Mouse (Mus musculus): ENCODE measurements around the gene Cpne8.
"Not testable (repeated sequence)": the region's sequence is repeated elsewhere in the genome, so short reads cannot be mapped to it uniquely, and the experiment has no call there.

Cpne8 gene

GRCm38 (mm10) chr15:90610767-90611166 is 68.5 kb downstream of the Cpne8 start:
- not testable (repeated sequence) for DNase-seq (ENCODE audit: low read depth, low spot score)

GRCm38 (mm10) chr15:90609836-90610415 is 69.3 kb downstream of the Cpne8 start:
- no peak for DNase-seq (ENCODE audit: low read depth, low spot score)

DNA sequence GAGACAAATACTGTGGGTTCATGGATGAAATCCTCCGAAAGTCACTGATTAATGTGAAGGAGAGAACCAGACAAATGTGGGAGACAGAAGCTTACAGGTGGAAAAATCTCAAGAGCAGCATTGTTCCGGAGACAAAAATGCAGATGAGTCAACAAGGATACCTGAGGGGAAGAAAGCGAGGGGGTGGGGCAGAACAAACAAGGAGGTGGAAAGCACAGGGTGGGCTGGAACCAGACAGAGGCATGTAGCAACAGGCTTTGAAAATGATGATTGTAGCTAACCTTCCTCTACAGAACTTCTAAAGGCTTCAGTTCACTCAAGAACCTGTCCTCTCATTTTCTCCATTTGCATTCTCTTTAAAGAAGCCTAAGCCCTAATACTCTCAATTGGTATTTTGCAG is 70.9 kb downstream of the Cpne8 start:
- no peak for DNase-seq (ENCODE audit: low read depth, low spot score)

DNA sequence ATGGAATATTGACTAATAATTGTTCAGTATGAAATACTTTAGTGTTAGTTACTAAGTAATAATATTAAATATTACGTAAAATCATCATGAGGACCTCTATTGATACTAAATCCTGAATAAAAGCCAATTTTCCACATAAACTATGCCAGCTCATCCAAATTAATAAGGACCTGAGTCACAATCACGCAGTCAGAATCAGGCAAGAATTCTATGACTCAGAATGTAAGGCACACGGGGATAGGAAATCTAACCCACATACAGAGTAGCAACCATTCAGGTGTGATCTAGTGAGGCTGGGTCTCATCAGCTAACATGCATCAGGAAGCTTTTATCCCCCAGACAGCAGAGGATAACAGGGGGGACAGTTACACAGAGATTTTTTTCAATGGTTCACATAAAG is 72.1 kb downstream of the Cpne8 start:
- no peak for DNase-seq (ENCODE audit: low read depth, low spot score)

- DNase-seq (ENCODE audit: low read depth, low spot score) = no peak
Measured at GRCm38 (mm10) chr15:90603676-90604075, 75.6 kb downstream of the Cpne8 start.

- DNase-seq (ENCODE audit: low read depth, low spot score) = no peak
Measured at GRCm38 (mm10) chr15:90597715-90598497, 81.3 kb downstream of the Cpne8 start.

- no peak for DNase-seq (ENCODE audit: low read depth, low spot score)
Measured at GRCm38 (mm10) chr15:90595592-90595991, 83.6 kb downstream of the Cpne8 start.

GRCm38 (mm10) chr15:90589587-90589986 is 89.6 kb downstream of the Cpne8 start:
- DNase-seq (ENCODE audit: low read depth, low spot score) = no peak

DNA sequence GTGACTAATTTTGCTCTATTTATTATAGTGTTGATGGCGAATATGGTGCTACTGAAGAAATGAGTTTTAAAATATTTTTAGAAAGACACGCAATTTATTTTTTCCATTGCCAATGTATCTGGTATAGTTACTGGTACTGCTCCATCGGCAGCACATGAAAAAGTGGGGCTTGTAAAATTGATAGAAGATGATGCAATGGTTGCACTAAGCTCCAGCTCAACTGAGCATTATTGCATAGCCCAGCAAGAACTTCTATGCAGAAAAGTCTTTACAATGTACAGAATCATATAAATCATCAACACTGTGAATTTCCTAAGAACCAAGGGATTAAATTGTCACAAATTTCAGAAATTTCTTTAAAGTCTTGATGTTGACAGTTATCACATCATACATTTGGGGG is 101.8 kb downstream of the Cpne8 start:
- no peak for DNase-seq (ENCODE audit: low read depth, low spot score)

GRCm38 (mm10) chr15:90569246-90569645 is 110.0 kb downstream of the Cpne8 start:
- no peak for DNase-seq (ENCODE audit: low read depth, low spot score)

DNA sequence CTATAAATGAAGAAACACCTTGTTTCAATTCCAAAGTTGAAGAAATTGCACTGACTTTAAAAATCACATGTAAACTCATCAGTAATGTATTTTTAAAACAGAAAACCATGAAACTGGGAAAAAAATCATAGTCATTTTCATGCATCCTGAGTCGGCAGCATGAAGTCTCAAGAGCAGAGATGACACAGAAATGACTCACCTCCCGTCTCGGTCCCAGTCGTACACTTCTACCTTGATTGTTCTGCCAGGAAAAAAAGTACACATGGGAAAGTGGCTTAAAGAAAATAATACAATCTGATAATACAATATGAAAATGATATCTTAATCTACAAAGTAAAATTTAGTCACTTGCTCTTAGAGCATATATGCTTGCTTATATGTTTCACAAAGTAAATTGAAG is 111.2 kb downstream of the Cpne8 start:
- no peak for DNase-seq (ENCODE audit: low read depth, low spot score)

DNA sequence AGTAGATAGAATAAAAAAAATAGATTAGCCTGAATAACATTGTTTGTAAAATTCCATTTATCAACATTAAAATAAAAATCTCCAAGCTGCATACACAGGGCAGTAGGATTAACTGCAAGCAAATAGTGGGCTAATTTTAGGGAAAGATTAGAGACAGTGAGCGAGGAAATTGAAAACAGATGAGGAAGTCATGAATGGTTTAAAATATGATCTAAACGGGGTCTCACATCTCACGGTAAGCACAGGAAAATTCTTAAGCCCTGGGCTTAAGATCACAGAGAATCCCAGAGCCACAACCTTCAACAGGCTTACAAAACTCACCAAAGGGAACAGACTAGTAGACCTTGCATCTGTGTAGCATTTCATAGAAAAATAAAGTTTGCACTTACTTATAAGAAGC is 115.2 kb downstream of the Cpne8 start:
- no peak for DNase-seq (ENCODE audit: low read depth, low spot score)

DNA sequence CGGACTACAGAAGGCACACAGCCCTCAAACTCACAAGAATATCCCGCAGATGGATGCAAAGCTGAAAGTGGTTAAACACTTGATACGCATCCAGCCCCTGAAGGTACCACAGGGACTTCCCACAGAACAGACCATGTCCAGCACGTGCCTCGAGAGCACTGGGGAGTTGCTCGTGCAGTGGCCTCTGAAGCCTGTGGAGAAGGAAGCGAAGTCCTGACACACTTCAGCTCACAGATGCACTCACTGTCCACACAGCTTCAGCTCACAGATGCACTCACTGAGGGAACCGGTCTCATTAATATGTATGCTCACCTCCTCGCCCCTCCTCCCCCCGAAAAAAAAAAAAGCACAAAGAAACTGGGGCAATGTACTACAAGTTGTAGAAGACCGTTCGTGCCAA is 117.6 kb downstream of the Cpne8 start:
- no peak for DNase-seq (ENCODE audit: low read depth, low spot score)

DNA sequence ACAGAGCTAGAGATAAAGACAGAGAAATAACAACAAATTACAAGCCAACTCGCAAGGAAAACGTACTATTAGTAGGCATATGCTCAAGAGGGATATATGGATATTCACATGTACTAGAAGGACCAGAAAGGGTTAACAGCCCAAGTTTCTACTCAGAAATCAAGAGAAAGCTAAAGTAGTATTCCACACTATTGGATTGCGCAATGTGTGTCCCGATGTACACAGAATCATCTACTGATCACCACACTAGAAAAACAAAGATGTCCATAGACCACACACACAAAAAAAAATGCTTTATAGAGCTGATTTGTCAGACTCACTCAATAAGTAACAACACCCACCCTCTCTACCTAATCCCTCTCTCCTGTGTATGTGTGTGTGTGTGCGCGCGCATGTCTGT is 130.6 kb downstream of the Cpne8 start:
- no peak for DNase-seq (ENCODE audit: low read depth, low spot score)

- DNase-seq (ENCODE audit: low read depth, low spot score) = no peak
Measured at GRCm38 (mm10) chr15:90543447-90543846, 135.8 kb downstream of the Cpne8 start.

DNA sequence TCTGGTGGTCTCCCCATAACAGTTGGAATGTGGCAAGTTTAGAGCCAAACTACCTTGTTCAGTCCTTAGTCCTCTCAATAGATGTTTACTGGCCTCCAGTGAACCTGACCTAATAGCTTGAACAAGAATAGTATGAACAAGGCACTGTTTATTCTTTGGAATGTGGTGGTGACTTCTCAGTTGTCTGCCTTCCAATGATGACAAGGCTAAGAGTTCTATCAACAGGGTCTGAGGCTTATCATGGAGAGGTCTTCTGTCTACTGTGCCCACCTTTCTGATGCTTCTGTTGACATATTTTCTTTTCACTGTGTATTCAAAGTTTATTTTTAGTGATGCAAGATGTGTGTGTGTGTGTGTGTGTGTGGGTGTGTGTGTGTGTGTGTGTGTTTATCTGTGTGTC is 137.1 kb downstream of the Cpne8 start:
- DNase-seq (ENCODE audit: low read depth, low spot score) = no peak

GRCm38 (mm10) chr15:90536311-90537202 is 142.7 kb downstream of the Cpne8 start:
- no peak for DNase-seq (ENCODE audit: low read depth, low spot score)

DNA sequence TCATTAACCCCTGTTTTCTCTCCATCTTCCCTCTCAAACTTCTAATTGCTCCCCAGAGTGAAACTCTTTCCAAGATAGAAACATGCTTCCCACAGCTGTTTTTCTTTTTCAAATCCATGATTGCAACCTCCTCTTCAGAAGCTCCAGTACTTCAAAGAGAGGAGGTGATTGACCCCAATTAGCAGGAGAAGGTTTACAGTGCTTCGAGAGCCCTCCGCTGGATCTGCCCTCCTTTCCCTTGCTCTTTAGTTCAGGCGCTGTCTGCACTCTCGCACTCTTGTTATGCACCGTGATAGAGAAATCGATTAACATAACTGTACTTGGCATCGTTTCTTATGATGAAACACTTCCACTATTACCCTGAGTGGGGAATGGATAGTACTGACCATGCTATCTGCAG is 143.5 kb downstream of the Cpne8 start:
- no peak for DNase-seq (ENCODE audit: low read depth, low spot score)

GRCm38 (mm10) chr15:90512769-90513168 is 166.5 kb downstream of the Cpne8 start:
- no peak for DNase-seq (ENCODE audit: low read depth, low spot score)

DNA sequence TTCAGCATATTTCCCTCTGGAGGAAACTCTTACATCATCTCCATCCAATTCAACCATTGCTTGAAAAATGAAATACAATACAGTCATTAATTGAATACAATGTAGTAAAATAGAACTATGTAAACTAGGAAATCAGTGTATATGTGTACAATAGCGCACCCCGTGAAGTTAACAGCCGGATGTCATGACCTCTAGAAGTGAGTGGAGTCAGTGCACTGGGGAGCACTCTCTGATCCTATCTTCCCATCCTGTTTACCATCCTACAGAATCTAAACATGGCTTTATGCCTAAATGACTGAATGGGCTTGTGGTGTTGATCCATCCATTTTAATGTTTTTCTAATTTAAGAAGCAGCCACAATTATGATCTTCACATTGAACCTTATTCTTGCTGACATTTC is 182.2 kb downstream of the Cpne8 start:
- no peak for DNase-seq (ENCODE audit: low read depth, low spot score)

DNA sequence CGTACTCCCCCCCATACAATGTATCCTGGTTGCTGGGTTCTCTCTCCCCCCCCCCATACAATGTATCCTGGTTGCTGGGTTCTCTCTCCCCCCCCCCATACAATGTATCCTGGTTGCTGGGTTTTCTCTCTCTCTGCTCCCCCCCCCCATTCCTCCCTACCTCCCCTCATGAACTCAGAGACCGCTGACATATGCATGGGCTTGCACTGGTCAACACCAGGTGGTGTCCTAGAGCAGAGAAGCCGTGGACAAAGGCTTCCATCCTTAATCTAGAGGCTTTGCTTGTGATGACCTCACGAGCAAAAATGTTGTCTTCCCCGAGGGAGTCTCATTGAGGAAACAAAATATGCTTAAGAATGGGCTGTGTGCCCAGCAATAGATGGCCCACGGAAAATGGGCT is 187.7 kb downstream of the Cpne8 start:
- no peak for DNase-seq (ENCODE audit: low read depth, low spot score)

GRCm38 (mm10) chr15:90490186-90490585 is 189.0 kb downstream of the Cpne8 start:
- DNase-seq (ENCODE audit: low read depth, low spot score) = no peak

All from skeletal muscle tissue, adult 2 months (tissue).